Mouse (Mus musculus) lung, postnatal 0 days (tissue): ENCODE results near the gene Rplp0. TPM values are rescaled to one million over a fixed set of nuclear protein-coding genes. Genes with fewer than 3 reads are reported as not detected.

Experiments
- ATAC-seq: fragments of 200-750 bp; cut with Nextera tagmentation; 2 replicates; pipeline ENCODE4 v1.8.0; 2017; ENCODE audit warnings: moderate library complexity
- DNase-seq: peaks from one replicate; pipeline ENCODE4 v3.0.0-alpha.2; 2016; ENCODE audit warnings: low spot score
- H3K27ac ChIP-seq: fragments of 300-500 bp; sonication (generic); 2 replicates; pipeline ENCODE4 v1.5.1; 2014; ENCODE audit warnings: antibody characterized with exemption, mild to moderate bottlenecking, low read length, mixed read lengths
- H3K27me3 ChIP-seq: fragments of 300-500 bp; sonication (generic); replicated peaks from 2 replicates; pipeline ENCODE4 v1.6.1; 2014; ENCODE audit warnings: low read length, mixed read lengths; ENCODE audit not compliant: insufficient read depth
- H3K36me3 ChIP-seq: fragments of 300-500 bp; sonication (generic); 2 replicates; pipeline ENCODE4 v1.6.1; 2014; ENCODE audit warnings: low read length, mixed read lengths; ENCODE audit not compliant: insufficient read depth
- H3K4me1 ChIP-seq: fragments of 300-500 bp; sonication (generic); 2 replicates; pipeline ENCODE4 v1.6.1; 2014; ENCODE audit warnings: antibody characterized with exemption, low read depth, low read length, mixed read lengths; ENCODE audit not compliant: insufficient read depth
- H3K4me2 ChIP-seq: fragments of 300-500 bp; sonication (generic); replicated peaks from 2 replicates; pipeline ENCODE4 v1.6.1; 2014; ENCODE audit warnings: low read depth, mild to moderate bottlenecking, low read length, moderate library complexity, mixed read lengths
- H3K4me3 ChIP-seq: fragments of 300-500 bp; sonication (generic); 2 replicates; pipeline ENCODE4 v1.5.1; 2014; ENCODE audit warnings: low read depth, low read length
- H3K9ac ChIP-seq: fragments of 300-500 bp; sonication (generic); replicated peaks from 2 replicates; pipeline ENCODE4 v1.6.1; 2014; ENCODE audit warnings: low read depth, mild to moderate bottlenecking
- H3K9me3 ChIP-seq: fragments of 300-500 bp; sonication (generic); 2 replicates; pipeline ENCODE4 v1.6.1; 2016; ENCODE audit warnings: low read length, mixed read lengths
- CTCF ChIP-seq: IDR thresholded peaks from 2 replicates; pipeline ENCODE4 v1.5.1; 2016; ENCODE audit warnings: antibody characterized with exemption, mild to moderate bottlenecking
- EP300 ChIP-seq: IDR thresholded peaks from 2 replicates; pipeline ENCODE4 v1.6.1; 2016; ENCODE audit warnings: antibody characterized with exemption, mild to moderate bottlenecking, control low read depth
- WGBS: fragments of 180-500 bp; shearing (Covaris S2); extraction: QIAGEN DNeasy Blood & Tissue Kit; methylation state at CpG from one replicate; pipeline ENCODE4 v1.1.7; 2014; 5-methylcytosine and 5-hydroxymethylcytosine counted together
- polyA plus RNA-seq: library from polyadenylated mRNA; unstranded; fragments of >200 nt; fragmentation: Nextera tagmentation; extraction: Ambion mirVana; gene quantifications from 2 replicates; pipeline ENCODE4 v1.2.1, GENCODE M21; 2015

Gene Rplp0
- 937 and 987 TPM in 2 replicates for polyA plus RNA-seq

GRCm38 (mm10) chr5:115559237-115560101 is at the start of gene Rplp0:
Gene Rplp0 (plus strand): TSS chr5:115559467.
- DNase-seq (peak; percentile 98), ATAC-seq (peak; percentile 99)
- WGBS: under 1% methylated on average over 60 of the region's 78 CpGs
- Histone ChIP-seq H3K4me2 (peak within 1 kb of the TSS; percentile 69), H3K27me3 (no peaks in the 10 kb centered on the region), H3K4me1 (peaks cover 10% of the 10 kb centered on the region), H3K9me3 (no peaks in the 10 kb centered on the region), H3K9ac (peak within 1 kb of the TSS; percentile 90), H3K27ac (peak within 1 kb of the TSS; percentile 91), H3K4me3 (peak within 1 kb of the TSS; percentile 77), H3K36me3 (peaks cover 5% of the 10 kb centered on the region; the same call in 1 of the 2 replicates)
- TF ChIP-seq EP300: peak; percentile 10; the same call in 1 of the 2 replicates
- peak; percentile 99 for TF ChIP-seq CTCF

GRCm38 (mm10) chr5:115509790-115510689 is 49.2 kb upstream of the Rplp0 start:
- no peak for ATAC-seq
- Histone ChIP-seq H3K4me3 (peak overlapping the region; percentile 95; the same call in 1 of the 2 replicates), H3K9me3 (no peaks in the 10 kb centered on the region), H3K36me3 (no peaks in the 10 kb centered on the region), H3K27ac (peak overlapping the region; percentile 83), H3K4me2 (peak overlapping the region; percentile 85), H3K27me3 (no peaks in the 10 kb centered on the region), H3K4me1 (peaks cover 11% of the 10 kb centered on the region; the same call in 1 of the 2 replicates), H3K9ac (0 out of 2 replicates have a peak overlapping the region, but pooled peaks have one; percentile 1)
- DNase-seq: no peak
- WGBS: 59% methylated on average over 15 of the region's 15 CpGs
- TF ChIP-seq EP300: no peak

GRCm38 (mm10) chr5:115512375-115512774 is 46.9 kb upstream of the Rplp0 start:
- Histone ChIP-seq H3K9me3 (no peaks in the 10 kb centered on the region), H3K27me3 (no peaks in the 10 kb centered on the region), H3K4me2 (no peak overlapping the region), H3K36me3 (no peaks in the 10 kb centered on the region), H3K27ac (no peak overlapping the region), H3K4me3 (no peak overlapping the region), H3K4me1 (peaks cover 11% of the 10 kb centered on the region; the same call in 1 of the 2 replicates), H3K9ac (no peak overlapping the region)
- TF ChIP-seq CTCF: no peak
- TF ChIP-seq EP300: no peak
- no peak for ATAC-seq
- WGBS: 91% methylated on average over 7 of the region's 7 CpGs
- no peak for DNase-seq

- 93% methylated on average over 14 of the region's 14 CpGs for WGBS
- no peaks in the 10 kb centered on the region for H3K9me3 ChIP-seq
- H3K4me2 ChIP-seq: no peak overlapping the region
- no peak overlapping the region for H3K4me3 ChIP-seq
- no peaks in the 10 kb centered on the region for H3K27me3 ChIP-seq
- ATAC-seq (no peak), DNase-seq (no peak)
- H3K4me1 ChIP-seq: peaks cover 11% of the 10 kb centered on the region; the same call in 1 of the 2 replicates
- no peak overlapping the region for H3K27ac ChIP-seq
- no peak for TF ChIP-seq EP300
- TF ChIP-seq CTCF: no peak
- no peak overlapping the region for H3K9ac ChIP-seq
- H3K36me3 ChIP-seq: no peaks in the 10 kb centered on the region
Observed at GRCm38 (mm10) chr5:115513246-115513645, 46.0 kb upstream of the Rplp0 start.

GRCm38 (mm10) chr5:115513721-115514120 is 45.5 kb upstream of the Rplp0 start:
- ATAC-seq: no peak
- peak overlapping the region; percentile 87; the same call in 1 of the 2 replicates for H3K27ac ChIP-seq
- TF ChIP-seq EP300 (no peak), CTCF (no peak)

More at GRCm38 (mm10) chr5:115513721-115514120, 45.5 kb upstream of the Rplp0 start:
- Histone ChIP-seq H3K4me1 (peaks cover 8% of the 10 kb centered on the region; the same call in 1 of the 2 replicates), H3K4me3 (no peak overlapping the region), H3K27me3 (no peaks in the 10 kb centered on the region), H3K4me2 (no peak overlapping the region), H3K9ac (no peak overlapping the region), H3K9me3 (no peaks in the 10 kb centered on the region), H3K36me3 (no peaks in the 10 kb centered on the region)
- DNase-seq: no peak
- WGBS: 90% methylated on average over 16 of the region's 16 CpGs
